Mouse (Mus musculus): ENCODE results near the gene Larp6. TPM values are rescaled to one million over a fixed set of nuclear protein-coding genes. Genes with fewer than 3 reads are reported as not detected.

Gene Larp6
- polyA plus RNA-seq, 1 experiment from 2014 or later: 0.68 TPM

DNA sequence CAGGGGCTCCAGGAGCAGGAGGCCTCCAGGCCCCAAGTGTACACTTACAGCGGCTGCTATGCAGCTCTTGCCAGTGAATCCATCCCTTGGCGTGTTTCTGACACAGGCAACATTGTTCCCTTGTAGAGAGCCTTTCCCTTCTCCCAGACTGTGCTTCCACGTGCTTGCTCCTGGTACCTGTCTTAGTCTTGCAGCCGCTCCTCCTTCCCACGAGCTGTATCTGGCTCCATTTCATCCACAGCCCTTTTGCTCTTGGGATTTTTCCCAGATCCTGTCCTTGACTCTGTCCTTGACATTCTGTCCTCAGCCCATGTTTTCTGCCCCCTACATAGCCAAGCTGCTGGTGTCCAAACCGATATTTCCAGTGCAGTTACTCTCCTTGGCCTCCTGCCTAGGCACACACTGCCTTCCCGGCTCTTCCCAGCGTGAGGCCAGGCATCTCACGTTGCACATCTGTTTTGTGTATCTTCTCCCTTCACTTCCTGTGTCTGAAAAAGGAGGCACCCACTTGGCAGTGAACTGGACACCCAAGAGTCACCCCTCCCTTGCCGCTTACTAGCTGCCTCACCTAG is 46.7 kb downstream of the Larp6 start:
- H3K4me2 ChIP-seq (ENCODE audit: low read depth, low read length): no peak overlapping the region
- peak; percentile 39; the same call in 1 of the 2 replicates for ATAC-seq (replicated peaks; ENCODE audit: extremely low read depth, insufficient read depth, low FRiP score)
- H3K27me3 ChIP-seq (ENCODE audit: control insufficient read depth, insufficient read depth, low read length): no peaks in the 10 kb centered on the region
- peaks cover 31% of the 10 kb centered on the region for H3K4me1 ChIP-seq (ENCODE audit: control insufficient read depth, insufficient read depth, low read length)
- no peak overlapping the region for H3K9ac ChIP-seq (ENCODE audit: low read length)
- peak overlapping the region; percentile 75 for H3K27ac ChIP-seq (ENCODE audit: low read length)
- no peaks in the 10 kb centered on the region for H3K36me3 ChIP-seq (ENCODE audit: control insufficient read depth, insufficient read depth)
- no peak overlapping the region for H3K4me3 ChIP-seq (ENCODE audit: low read length)
- no peaks in the 10 kb centered on the region for H3K9me3 ChIP-seq (replicated peaks; ENCODE audit: control insufficient read depth, low read length)
- 36% methylated on average over 10 of the region's 10 CpGs for WGBS

DNA sequence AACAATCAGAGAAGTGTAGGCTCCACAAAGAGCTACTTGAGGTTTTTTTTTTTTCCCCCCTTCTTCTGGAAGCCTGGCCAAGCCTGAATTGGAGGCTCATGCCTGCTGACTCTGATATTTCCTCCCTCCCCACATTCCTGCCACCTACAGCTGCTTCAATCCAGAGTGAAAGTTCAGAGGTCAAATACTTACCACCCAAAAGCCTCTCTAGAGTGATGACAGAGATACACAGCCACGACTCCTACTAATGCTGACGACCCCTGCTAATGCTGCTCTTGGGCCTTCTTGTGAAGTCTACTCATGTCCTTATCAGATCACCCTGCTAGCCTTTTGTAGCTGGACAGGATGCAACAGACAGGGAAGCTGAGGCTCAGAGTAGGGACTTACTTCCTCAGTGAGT is 52.4 kb downstream of the Larp6 start:
- ATAC-seq (replicated peaks; ENCODE audit: extremely low read depth, insufficient read depth, low FRiP score): no peak
- H3K9me3 ChIP-seq (replicated peaks; ENCODE audit: control insufficient read depth, low read length): no peaks in the 10 kb centered on the region
- 13% methylated on average over 2 of the region's 2 CpGs for WGBS
- H3K27me3 ChIP-seq (ENCODE audit: control insufficient read depth, insufficient read depth, low read length): no peaks in the 10 kb centered on the region
- 0 out of 2 replicates have a peak, but pooled peaks cover 11% of the 10 kb centered on the region for H3K4me1 ChIP-seq (ENCODE audit: control insufficient read depth, insufficient read depth, low read length)
- H3K4me3 ChIP-seq (ENCODE audit: low read length): no peak overlapping the region
- no peaks in the 10 kb centered on the region for H3K36me3 ChIP-seq (ENCODE audit: control insufficient read depth, insufficient read depth)
- no peak overlapping the region for H3K9ac ChIP-seq (ENCODE audit: low read length)
- no peak overlapping the region for H3K27ac ChIP-seq (ENCODE audit: low read length)
- no peak overlapping the region for H3K4me2 ChIP-seq (ENCODE audit: low read depth, low read length)

DNA sequence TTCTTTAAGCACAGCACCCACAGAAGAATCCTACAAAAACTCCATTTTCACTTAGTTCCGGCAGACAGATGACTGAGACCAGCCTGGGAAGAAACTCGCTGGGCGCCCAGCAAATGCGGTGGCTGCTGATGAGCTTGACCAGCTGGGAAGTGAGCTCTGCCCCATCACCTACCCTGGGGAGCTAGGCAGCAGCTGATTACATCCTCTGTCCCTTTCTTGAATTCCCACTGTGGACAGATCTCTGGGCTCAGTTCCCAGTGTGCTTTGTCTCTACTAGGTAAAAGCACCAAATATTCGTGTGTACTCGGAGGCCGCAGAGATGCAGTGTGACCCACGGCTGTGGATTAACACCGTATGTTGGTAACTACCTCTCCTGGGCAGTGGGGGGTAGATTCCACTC is 55.6 kb downstream of the Larp6 start:
- Histone ChIP-seq H3K9ac (ENCODE audit: low read length) (no peak overlapping the region), H3K4me3 (ENCODE audit: low read length) (no peak overlapping the region), H3K27me3 (ENCODE audit: control insufficient read depth, insufficient read depth, low read length) (no peaks in the 10 kb centered on the region), H3K9me3 (replicated peaks; ENCODE audit: control insufficient read depth, low read length) (peaks cover 6% of the 10 kb centered on the region), H3K4me2 (ENCODE audit: low read depth, low read length) (peak overlapping the region; percentile 36), H3K36me3 (ENCODE audit: control insufficient read depth, insufficient read depth) (no peaks in the 10 kb centered on the region), H3K27ac (ENCODE audit: low read length) (peak overlapping the region; percentile 55), H3K4me1 (ENCODE audit: control insufficient read depth, insufficient read depth, low read length) (0 out of 2 replicates have a peak, but pooled peaks cover 11% of the 10 kb centered on the region)
- ATAC-seq (replicated peaks; ENCODE audit: extremely low read depth, insufficient read depth, low FRiP score): no peak
- WGBS: 40% methylated on average over 9 of the region's 9 CpGs

DNA sequence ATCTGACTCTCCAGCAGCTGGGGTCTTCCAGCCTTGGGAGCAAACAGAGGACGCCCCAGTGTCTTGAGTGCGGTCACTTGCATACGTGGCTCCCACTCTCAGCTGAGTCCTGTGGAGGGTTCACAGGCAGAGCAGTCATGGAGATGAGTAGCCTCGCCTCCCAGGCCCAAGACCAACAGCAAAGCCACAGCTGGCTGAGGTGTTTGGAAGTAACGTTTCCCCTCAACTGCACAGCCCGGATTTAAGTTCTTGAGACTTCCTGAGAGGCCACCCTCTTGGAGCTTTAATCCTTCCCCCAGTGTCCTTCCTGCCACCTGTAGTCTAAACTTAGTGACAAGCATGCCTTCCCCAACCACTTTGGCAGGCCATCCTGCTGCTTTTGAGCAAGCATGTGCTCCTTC is 56.9 kb downstream of the Larp6 start:
- 0 out of 2 replicates have a peak, but pooled peaks cover 11% of the 10 kb centered on the region for H3K4me1 ChIP-seq (ENCODE audit: control insufficient read depth, insufficient read depth, low read length)
- no peaks in the 10 kb centered on the region for H3K36me3 ChIP-seq (ENCODE audit: control insufficient read depth, insufficient read depth)
- H3K27ac ChIP-seq (ENCODE audit: low read length): peak overlapping the region; percentile 61
- H3K9ac ChIP-seq (ENCODE audit: low read length): no peak overlapping the region
- no peak overlapping the region for H3K4me3 ChIP-seq (ENCODE audit: low read length)
- H3K4me2 ChIP-seq (ENCODE audit: low read depth, low read length): peak overlapping the region; percentile 25; the same call in 1 of the 2 replicates
- H3K9me3 ChIP-seq (replicated peaks; ENCODE audit: control insufficient read depth, low read length): peaks cover 6% of the 10 kb centered on the region
- ATAC-seq (replicated peaks; ENCODE audit: extremely low read depth, insufficient read depth, low FRiP score): peak; percentile 69
- H3K27me3 ChIP-seq (ENCODE audit: control insufficient read depth, insufficient read depth, low read length): no peaks in the 10 kb centered on the region
- WGBS: 66% methylated on average over 6 of the region's 6 CpGs

DNA sequence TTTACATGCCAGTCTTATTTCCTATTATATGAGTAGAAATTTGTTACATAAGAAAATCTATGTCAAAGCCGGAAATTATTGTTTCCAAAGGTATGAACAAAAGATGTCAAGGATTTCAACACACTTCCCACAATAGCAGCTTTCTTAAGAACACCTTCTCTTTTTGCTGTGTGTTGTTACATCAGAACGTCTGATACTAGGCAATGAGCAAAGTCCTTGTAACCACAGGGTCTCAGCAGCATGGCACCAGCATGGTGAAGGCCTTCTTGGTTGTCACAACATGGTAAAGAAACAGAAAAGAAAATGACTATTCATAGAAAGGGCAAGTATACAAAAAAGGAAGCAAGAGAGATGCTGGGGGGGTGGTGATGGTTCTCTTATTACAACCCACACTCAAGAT is 60.9 kb downstream of the Larp6 start:
- H3K27ac ChIP-seq (ENCODE audit: low read length): no peak overlapping the region
- 0 out of 2 replicates have a peak, but pooled peaks cover 6% of the 10 kb centered on the region for H3K4me1 ChIP-seq (ENCODE audit: control insufficient read depth, insufficient read depth, low read length)
- WGBS: 86% methylated on average over 2 of the region's 2 CpGs
- no peaks in the 10 kb centered on the region for H3K27me3 ChIP-seq (ENCODE audit: control insufficient read depth, insufficient read depth, low read length)
- H3K4me3 ChIP-seq (ENCODE audit: low read length): no peak overlapping the region
- ATAC-seq (replicated peaks; ENCODE audit: extremely low read depth, insufficient read depth, low FRiP score): no peak
- no peak overlapping the region for H3K9ac ChIP-seq (ENCODE audit: low read length)
- H3K9me3 ChIP-seq (replicated peaks; ENCODE audit: control insufficient read depth, low read length): peaks cover 6% of the 10 kb centered on the region
- no peaks in the 10 kb centered on the region for H3K36me3 ChIP-seq (ENCODE audit: control insufficient read depth, insufficient read depth)
- no peak overlapping the region for H3K4me2 ChIP-seq (ENCODE audit: low read depth, low read length)

DNA sequence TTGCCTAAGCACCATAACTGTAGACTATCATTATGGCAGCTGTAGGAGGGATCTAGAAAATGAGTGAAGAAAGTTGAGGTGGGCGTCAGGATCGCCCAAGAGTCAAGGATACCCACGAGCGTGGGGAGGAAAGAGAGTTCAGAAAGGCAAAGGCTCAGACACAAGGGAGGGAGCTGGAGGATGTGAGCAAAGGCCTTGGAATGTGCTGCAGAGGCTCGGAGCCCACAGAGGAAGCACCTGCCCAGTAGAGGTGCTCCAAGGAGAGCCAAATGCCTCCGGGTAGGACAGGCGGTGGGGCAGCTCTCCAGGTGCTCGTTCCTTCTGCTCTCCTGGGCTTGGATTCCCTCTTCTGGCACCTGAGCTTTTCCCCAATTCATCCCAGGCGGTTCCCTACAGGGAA is 64.1 kb downstream of the Larp6 start:
- no peak overlapping the region for H3K27ac ChIP-seq (ENCODE audit: low read length)
- H3K4me1 ChIP-seq (ENCODE audit: control insufficient read depth, insufficient read depth, low read length): no peaks in the 10 kb centered on the region
- H3K36me3 ChIP-seq (ENCODE audit: control insufficient read depth, insufficient read depth): no peaks in the 10 kb centered on the region
- no peak overlapping the region for H3K9ac ChIP-seq (ENCODE audit: low read length)
- peaks cover 6% of the 10 kb centered on the region for H3K9me3 ChIP-seq (replicated peaks; ENCODE audit: control insufficient read depth, low read length)
- WGBS: 68% methylated on average over 9 of the region's 9 CpGs
- no peak overlapping the region for H3K4me2 ChIP-seq (ENCODE audit: low read depth, low read length)
- no peak for ATAC-seq (replicated peaks; ENCODE audit: extremely low read depth, insufficient read depth, low FRiP score)
- H3K4me3 ChIP-seq (ENCODE audit: low read length): no peak overlapping the region
- H3K27me3 ChIP-seq (ENCODE audit: control insufficient read depth, insufficient read depth, low read length): no peaks in the 10 kb centered on the region

DNA sequence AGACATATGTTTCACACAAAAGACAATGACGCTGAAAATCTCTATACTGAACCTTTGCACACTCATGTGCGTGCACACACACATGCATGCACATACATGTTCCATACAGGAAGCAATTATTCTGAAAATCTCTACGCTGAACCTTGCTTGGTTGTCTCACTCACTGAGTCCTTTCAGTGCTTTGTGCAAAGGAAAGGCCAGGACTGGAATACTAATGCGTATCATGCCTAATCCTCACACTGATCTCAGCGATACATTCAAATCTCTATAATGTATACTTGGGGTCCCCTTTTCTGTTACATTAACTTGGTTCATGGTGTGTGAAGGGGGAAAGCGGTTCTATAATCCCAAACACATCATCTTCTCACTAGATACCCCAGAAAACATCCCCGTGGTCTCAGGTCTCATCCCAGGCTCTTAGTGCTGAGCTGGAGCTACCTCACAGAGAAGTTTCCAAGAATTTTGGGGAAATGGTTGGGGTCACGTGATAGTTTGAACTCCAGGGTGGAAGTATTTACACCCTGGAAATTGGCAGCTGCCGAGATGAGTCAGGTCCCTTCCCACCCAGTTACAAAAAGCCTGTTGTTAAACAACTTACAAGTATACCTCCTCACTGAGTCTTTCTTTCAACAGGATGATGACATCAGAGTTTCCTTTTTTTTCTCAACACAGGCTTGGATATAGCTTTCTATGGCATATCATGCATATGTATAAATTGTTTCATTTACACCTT is 69.4 kb downstream of the Larp6 start:
- no peak overlapping the region for H3K9ac ChIP-seq (ENCODE audit: low read length)
- no peaks in the 10 kb centered on the region for H3K36me3 ChIP-seq (ENCODE audit: control insufficient read depth, insufficient read depth)
- no peak overlapping the region for H3K27ac ChIP-seq (ENCODE audit: low read length)
- H3K27me3 ChIP-seq (ENCODE audit: control insufficient read depth, insufficient read depth, low read length): no peaks in the 10 kb centered on the region
- H3K9me3 ChIP-seq (replicated peaks; ENCODE audit: control insufficient read depth, low read length): no peaks in the 10 kb centered on the region
- WGBS: 83% methylated on average over 9 of the region's 9 CpGs
- no peak for ATAC-seq (replicated peaks; ENCODE audit: extremely low read depth, insufficient read depth, low FRiP score)
- no peak overlapping the region for H3K4me3 ChIP-seq (ENCODE audit: low read length)
- no peak overlapping the region for H3K4me2 ChIP-seq (ENCODE audit: low read depth, low read length)
- H3K4me1 ChIP-seq (ENCODE audit: control insufficient read depth, insufficient read depth, low read length): no peaks in the 10 kb centered on the region

DNA sequence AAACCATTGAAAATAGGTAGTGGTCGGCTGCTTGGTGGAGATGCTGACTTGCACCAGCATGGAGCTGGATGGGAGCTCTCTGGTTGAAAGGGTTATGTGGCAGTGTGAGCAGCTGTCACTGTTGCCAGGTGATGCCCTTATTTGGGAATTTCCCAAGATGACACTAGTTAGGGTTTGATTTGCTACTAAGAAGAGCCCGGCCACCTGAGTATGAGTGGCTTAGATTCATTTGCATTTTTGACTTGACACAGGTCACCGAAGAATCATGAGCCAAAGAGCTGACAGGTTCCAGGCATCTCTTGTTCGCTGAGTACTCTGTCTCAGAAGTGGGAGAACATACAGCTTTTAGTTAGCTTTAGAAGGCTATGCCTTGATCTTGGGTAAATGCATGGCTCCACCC is 72.3 kb downstream of the Larp6 start:
- Histone ChIP-seq H3K4me1 (ENCODE audit: control insufficient read depth, insufficient read depth, low read length) (peaks cover 2% of the 10 kb centered on the region; the same call in 1 of the 2 replicates), H3K27ac (ENCODE audit: low read length) (no peak overlapping the region), H3K9ac (ENCODE audit: low read length) (no peak overlapping the region), H3K9me3 (replicated peaks; ENCODE audit: control insufficient read depth, low read length) (no peaks in the 10 kb centered on the region), H3K4me3 (ENCODE audit: low read length) (no peak overlapping the region), H3K36me3 (ENCODE audit: control insufficient read depth, insufficient read depth) (no peaks in the 10 kb centered on the region), H3K4me2 (ENCODE audit: low read depth, low read length) (no peak overlapping the region), H3K27me3 (ENCODE audit: control insufficient read depth, insufficient read depth, low read length) (no peaks in the 10 kb centered on the region)
- 66% methylated on average over 4 of the region's 4 CpGs for WGBS
- ATAC-seq (replicated peaks; ENCODE audit: extremely low read depth, insufficient read depth, low FRiP score): no peak

DNA sequence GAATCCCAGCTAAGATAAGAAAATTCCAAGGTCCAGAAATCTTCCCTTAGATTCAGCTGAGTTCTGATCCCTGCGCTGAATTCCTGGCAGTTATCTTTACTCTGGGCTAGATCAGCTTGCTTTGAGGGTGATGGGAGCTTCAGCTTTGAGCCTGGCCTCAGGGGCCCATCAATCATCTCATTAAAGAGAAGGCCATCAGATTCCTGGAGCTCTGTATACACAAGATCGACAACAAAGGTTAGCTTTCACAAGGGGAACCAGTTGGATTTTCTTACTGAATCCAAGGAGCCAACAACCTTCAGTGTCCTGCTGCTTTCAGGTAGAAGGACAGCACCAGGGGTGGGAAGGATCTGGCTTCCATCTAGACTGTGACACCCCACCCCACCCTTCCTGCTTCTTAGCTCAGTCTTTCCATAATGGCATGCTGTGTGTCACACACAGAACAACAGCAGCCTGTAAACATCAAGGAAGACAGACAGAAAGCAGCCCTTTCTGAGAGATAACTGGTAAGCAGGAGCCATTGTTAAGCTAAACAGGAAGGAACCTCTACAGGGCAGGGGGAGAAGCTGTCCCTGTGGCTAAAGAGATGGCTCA is 74.8 kb downstream of the Larp6 start:
- H3K27ac ChIP-seq (ENCODE audit: low read length): no peak overlapping the region; the same call in 1 of the 2 replicates
- peaks cover 2% of the 10 kb centered on the region; the same call in 1 of the 2 replicates for H3K4me1 ChIP-seq (ENCODE audit: control insufficient read depth, insufficient read depth, low read length)
- no peaks in the 10 kb centered on the region for H3K9me3 ChIP-seq (replicated peaks; ENCODE audit: control insufficient read depth, low read length)
- no peak overlapping the region for H3K9ac ChIP-seq (ENCODE audit: low read length)
- WGBS: 5% methylated on average over 2 of the region's 2 CpGs
- no peak overlapping the region for H3K4me3 ChIP-seq (ENCODE audit: low read length)
- H3K4me2 ChIP-seq (ENCODE audit: low read depth, low read length): no peak overlapping the region
- no peaks in the 10 kb centered on the region for H3K27me3 ChIP-seq (ENCODE audit: control insufficient read depth, insufficient read depth, low read length)
- no peaks in the 10 kb centered on the region for H3K36me3 ChIP-seq (ENCODE audit: control insufficient read depth, insufficient read depth)
- 0 out of 2 replicates have a peak, but pooled peaks have one; percentile 18 for ATAC-seq (replicated peaks; ENCODE audit: extremely low read depth, insufficient read depth, low FRiP score)
